1 mouse cellular context compared by ENCODE assay signal in the genomic region with DNA sequence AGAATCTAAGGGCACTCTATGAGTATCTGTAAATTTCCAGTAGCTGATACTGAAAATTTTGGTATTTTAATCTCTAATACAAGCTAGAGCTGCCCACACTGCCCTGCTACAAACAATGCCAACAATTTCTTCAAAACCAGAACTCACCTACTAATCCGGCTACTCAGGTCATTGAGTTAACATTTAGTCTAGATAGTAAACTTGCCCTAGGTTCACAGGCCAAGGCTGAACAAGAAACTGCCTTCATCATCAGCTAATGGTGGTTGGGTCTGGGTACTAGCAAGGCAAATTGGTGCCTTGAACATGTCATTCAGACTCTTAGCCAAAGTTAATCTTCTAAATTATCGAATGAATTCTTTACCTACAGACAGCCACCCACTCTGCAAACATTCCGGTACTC.
TF ChIP-seq lines count a peak whose summit lies in the region.

No protein-coding gene starts in this region.

TF ChIP-seq in MEL, 35 proteins besides CTCF, POLR2A, EP300 and RAD21 (continued from another document):
- TF ChIP-seq NRF1 (IDR thresholded peaks at IDR 0.05; ENCODE audit: insufficient read depth, low read depth, low read length, poor library complexity, severe bottlenecking) (no peak), MAX (IDR thresholded peaks at IDR 0.05; ENCODE audit: low read length) (no peak), MAZ (IDR thresholded peaks at IDR 0.05; ENCODE audit: low read depth, low read length) (no peak)
